Mouse (Mus musculus): Measurements from ENCODE around the gene Vgll2. TPM values are rescaled to one million over a fixed set of nuclear protein-coding genes. Genes with fewer than 3 reads are reported as not detected.

Gene Vgll2
- polyA plus RNA-seq, 1 experiment from 2014 or later = not detected

DNA sequence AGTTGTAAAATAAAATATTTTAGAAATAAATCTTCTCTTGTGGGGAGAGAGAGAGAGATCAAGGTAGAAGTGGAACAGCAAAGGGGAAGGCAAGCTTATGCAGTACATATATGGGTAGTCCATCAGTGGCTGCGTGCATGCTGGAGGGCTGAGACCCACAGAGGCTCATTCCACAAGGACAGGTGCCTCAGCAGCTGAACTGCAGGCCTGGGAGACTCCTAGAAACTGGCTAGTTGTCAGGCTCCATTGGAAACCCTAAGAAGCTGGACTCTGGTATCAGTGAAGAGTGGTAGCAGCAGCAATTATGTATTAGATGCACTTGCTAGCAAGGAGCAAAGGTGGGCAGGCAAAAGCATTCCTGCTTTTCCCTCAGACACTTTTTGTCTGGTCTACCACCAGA lies 17.1 kb downstream of the Vgll2 start:
- H3K27me3 ChIP-seq (replicated peaks; ENCODE audit: control insufficient read depth, insufficient read depth, low read length) = no peaks in the 10 kb centered on the region
- DNase-seq (ENCODE audit: low spot score) (no peak), ATAC-seq (replicated peaks; ENCODE audit: low FRiP score, low TSS enrichment, low read depth) (no peak)
- no peaks in the 10 kb centered on the region for H3K9me3 ChIP-seq (ENCODE audit: control insufficient read depth, low read length)
- no peak overlapping the region for H3K4me3 ChIP-seq (ENCODE audit: low read depth, low read length)
- H3K4me2 ChIP-seq (ENCODE audit: low read length) = no peak overlapping the region
- H3K27ac ChIP-seq (ENCODE audit: low read depth) = no peak overlapping the region
- H3K9ac ChIP-seq (ENCODE audit: low read length) = no peak overlapping the region
- WGBS = 84% methylated on average over 1 of the region's 1 CpGs
- H3K36me3 ChIP-seq (ENCODE audit: control insufficient read depth, insufficient read depth, low read length) = no peaks in the 10 kb centered on the region
- H3K4me1 ChIP-seq (replicated peaks; ENCODE audit: control insufficient read depth, insufficient read depth, low read length) = no peaks in the 10 kb centered on the region

DNA sequence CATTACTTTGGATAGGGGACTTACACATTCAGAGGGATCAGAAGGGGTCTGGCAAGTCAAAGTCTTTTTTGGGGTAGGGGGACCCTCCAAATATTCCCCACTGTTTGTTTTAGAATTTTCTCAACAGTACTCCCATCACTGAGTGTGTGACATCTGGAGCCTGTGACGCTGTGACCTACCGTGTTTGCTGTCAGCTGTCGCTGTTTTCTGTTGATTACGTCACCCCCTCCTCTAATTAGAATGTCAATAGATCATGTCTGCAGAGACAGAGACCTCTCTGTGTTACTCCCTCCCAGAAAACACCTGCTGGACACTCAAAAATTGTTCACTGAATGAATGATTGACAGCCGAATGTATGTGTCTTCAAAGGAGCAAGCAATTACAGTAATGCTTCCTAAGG lies 20.8 kb downstream of the Vgll2 start:
- Histone ChIP-seq H3K4me3 (ENCODE audit: low read depth, low read length) (no peak overlapping the region), H3K27ac (ENCODE audit: low read depth) (no peak overlapping the region), H3K4me1 (replicated peaks; ENCODE audit: control insufficient read depth, insufficient read depth, low read length) (no peaks in the 10 kb centered on the region), H3K9me3 (ENCODE audit: control insufficient read depth, low read length) (no peaks in the 10 kb centered on the region), H3K27me3 (replicated peaks; ENCODE audit: control insufficient read depth, insufficient read depth, low read length) (no peaks in the 10 kb centered on the region), H3K4me2 (ENCODE audit: low read length) (no peak overlapping the region), H3K36me3 (ENCODE audit: control insufficient read depth, insufficient read depth, low read length) (no peaks in the 10 kb centered on the region), H3K9ac (ENCODE audit: low read length) (no peak overlapping the region)
- ATAC-seq (replicated peaks; ENCODE audit: low FRiP score, low TSS enrichment, low read depth) (no peak), DNase-seq (ENCODE audit: low spot score) (no peak)
- WGBS = 85% methylated on average over 5 of the region's 5 CpGs

- no peak overlapping the region for H3K27ac ChIP-seq (ENCODE audit: low read depth)
- H3K4me3 ChIP-seq (ENCODE audit: low read depth, low read length) = no peak overlapping the region
- no peaks in the 10 kb centered on the region for H3K9me3 ChIP-seq (ENCODE audit: control insufficient read depth, low read length)
- no peaks in the 10 kb centered on the region for H3K36me3 ChIP-seq (ENCODE audit: control insufficient read depth, insufficient read depth, low read length)
- H3K4me2 ChIP-seq (ENCODE audit: low read length) = no peak overlapping the region
- no peaks in the 10 kb centered on the region for H3K27me3 ChIP-seq (replicated peaks; ENCODE audit: control insufficient read depth, insufficient read depth, low read length)
- H3K9ac ChIP-seq (ENCODE audit: low read length) = no peak overlapping the region
- 47% methylated on average over 3 of the region's 3 CpGs for WGBS
- no peak for DNase-seq (ENCODE audit: low spot score)
- no peak for ATAC-seq (replicated peaks; ENCODE audit: low FRiP score, low TSS enrichment, low read depth)
- no peaks in the 10 kb centered on the region for H3K4me1 ChIP-seq (replicated peaks; ENCODE audit: control insufficient read depth, insufficient read depth, low read length)
Observed at GRCm38 (mm10) chr10:52048287-52048686, 26.0 kb downstream of the Vgll2 start.

DNA sequence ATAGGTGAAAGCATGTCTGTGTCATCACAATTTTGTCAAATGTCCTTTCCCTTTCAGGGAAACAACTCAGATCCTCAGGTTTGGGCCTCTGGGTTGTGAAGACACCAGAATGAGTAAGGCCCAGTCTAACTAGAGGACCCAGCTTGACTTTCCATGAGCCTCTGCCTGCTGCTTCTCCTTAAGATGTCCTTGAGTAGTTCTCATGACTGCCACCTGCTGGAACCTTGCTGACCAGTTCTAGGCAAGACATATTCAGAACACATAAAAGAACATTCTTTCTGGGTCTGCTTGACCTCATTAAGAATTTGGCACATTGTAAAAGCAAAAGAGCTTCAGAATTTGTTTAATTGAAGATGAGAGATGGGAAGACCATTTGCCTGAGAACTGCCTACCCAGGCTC lies 50.2 kb downstream of the Vgll2 start:
- ATAC-seq (replicated peaks; ENCODE audit: low FRiP score, low TSS enrichment, low read depth) (no peak), DNase-seq (ENCODE audit: low spot score) (no peak)
- H3K4me2 ChIP-seq (ENCODE audit: low read length) = no peak overlapping the region
- H3K4me3 ChIP-seq (ENCODE audit: low read depth, low read length) = no peak overlapping the region
- no peak overlapping the region for H3K27ac ChIP-seq (ENCODE audit: low read depth)
- no peaks in the 10 kb centered on the region for H3K4me1 ChIP-seq (replicated peaks; ENCODE audit: control insufficient read depth, insufficient read depth, low read length)
- no peaks in the 10 kb centered on the region for H3K9me3 ChIP-seq (ENCODE audit: control insufficient read depth, low read length)
- no peaks in the 10 kb centered on the region for H3K27me3 ChIP-seq (replicated peaks; ENCODE audit: control insufficient read depth, insufficient read depth, low read length)
- H3K36me3 ChIP-seq (ENCODE audit: control insufficient read depth, insufficient read depth, low read length) = no peaks in the 10 kb centered on the region
- no peak overlapping the region for H3K9ac ChIP-seq (ENCODE audit: low read length)

Small RNAs within 50 kb of the gene (microRNA-seq; reads per million reads assigned to microRNA genes)
- not detected for gene Gm24084

Other genes with a start within 250 kb of the Vgll2 start
- gene Ros1, start 172.7 kb downstream of the Vgll2 start, polyA plus RNA-seq (2014; fragmentation: Nextera tagmentation; extraction: Ambion mirVana) = 0.55 and 0.87 TPM in 2 replicates
- gene Dcbld1, start 211.1 kb downstream of the Vgll2 start, polyA plus RNA-seq (2014; fragmentation: Nextera tagmentation; extraction: Ambion mirVana) = 31.7 and 34.1 TPM in 2 replicates